Mouse (Mus musculus): ENCODE data around the gene Wt1. TPM values are rescaled to one million over a fixed set of nuclear protein-coding genes. Genes with fewer than 3 reads are reported as not detected.

Wt1 gene
- 36.5 and 41.9 TPM in 2 replicates for polyA plus RNA-seq (2016; fragmentation: Nextera tagmentation; extraction: Ambion mirVana)

- peak within 1 kb of the TSS; percentile 55 for H3K4me3 ChIP-seq
- peaks cover 97% of the 10 kb centered on the region for H3K27me3 ChIP-seq (ENCODE audit: insufficient read depth, poor library complexity, severe bottlenecking)
- WGBS: under 1% methylated on average over 25 of the region's 25 CpGs
- peaks cover 40% of the 10 kb centered on the region for H3K4me1 ChIP-seq
- H3K27ac ChIP-seq: peak within 1 kb of the TSS; percentile 71
- H3K36me3 ChIP-seq: no peaks in the 10 kb centered on the region
- no peak for DNase-seq (ENCODE audit: low spot score)
- no peaks in the 10 kb centered on the region for H3K9me3 ChIP-seq
Observed at GRCm38 (mm10) chr2:105126279-105126678, at the start of gene Wt1. Wt1 (plus strand) TSS chr2:105126529.

- peaks cover 5% of the 10 kb centered on the region; the same call in 1 of the 2 replicates for H3K4me1 ChIP-seq
- no peaks in the 10 kb centered on the region for H3K9me3 ChIP-seq
- H3K4me3 ChIP-seq: no peak overlapping the region
- WGBS: 91% methylated on average over 7 of the region's 7 CpGs
- H3K27me3 ChIP-seq (ENCODE audit: insufficient read depth, poor library complexity, severe bottlenecking): 0 out of 2 replicates have a peak, but pooled peaks cover 4% of the 10 kb centered on the region
- DNase-seq (ENCODE audit: low spot score): no peak
- no peak overlapping the region for H3K27ac ChIP-seq
- no peaks in the 10 kb centered on the region for H3K36me3 ChIP-seq
Observed at GRCm38 (mm10) chr2:105077151-105077550, 49.2 kb upstream of the Wt1 start.

- H3K4me1 ChIP-seq: peaks cover 5% of the 10 kb centered on the region; the same call in 1 of the 2 replicates
- H3K4me3 ChIP-seq: no peak overlapping the region
- 16% methylated on average over 9 of the region's 9 CpGs for WGBS
- H3K27me3 ChIP-seq (ENCODE audit: insufficient read depth, poor library complexity, severe bottlenecking): 0 out of 2 replicates have a peak, but pooled peaks cover 4% of the 10 kb centered on the region
- no peak overlapping the region for H3K27ac ChIP-seq
- no peak for DNase-seq (ENCODE audit: low spot score)
- H3K36me3 ChIP-seq: no peaks in the 10 kb centered on the region
- H3K9me3 ChIP-seq: no peaks in the 10 kb centered on the region
Observed at GRCm38 (mm10) chr2:105082256-105082790, 44.0 kb upstream of the Wt1 start.

- H3K9me3 ChIP-seq: no peaks in the 10 kb centered on the region
- H3K36me3 ChIP-seq: no peaks in the 10 kb centered on the region
- no peak overlapping the region for H3K4me3 ChIP-seq
- 0 out of 2 replicates have a peak, but pooled peaks cover 4% of the 10 kb centered on the region for H3K27me3 ChIP-seq (ENCODE audit: insufficient read depth, poor library complexity, severe bottlenecking)
- no peak overlapping the region for H3K27ac ChIP-seq
- DNase-seq (ENCODE audit: low spot score): no peak
- H3K4me1 ChIP-seq: peaks cover 5% of the 10 kb centered on the region; the same call in 1 of the 2 replicates
- 76% methylated on average over 4 of the region's 4 CpGs for WGBS
Observed at GRCm38 (mm10) chr2:105084035-105084434, 42.3 kb upstream of the Wt1 start.

- WGBS: 91% methylated on average over 3 of the region's 3 CpGs
- Histone ChIP-seq H3K27me3 (ENCODE audit: insufficient read depth, poor library complexity, severe bottlenecking) (0 out of 2 replicates have a peak, but pooled peaks cover 4% of the 10 kb centered on the region), H3K4me1 (peaks cover 5% of the 10 kb centered on the region; the same call in 1 of the 2 replicates)
Observed at GRCm38 (mm10) chr2:105086081-105086480, 40.2 kb upstream of the Wt1 start.

GRCm38 (mm10) chr2:105088005-105088404 is 38.3 kb upstream of the Wt1 start:
- no peaks in the 10 kb centered on the region for H3K27me3 ChIP-seq (ENCODE audit: insufficient read depth, poor library complexity, severe bottlenecking)
- DNase-seq (ENCODE audit: low spot score): no peak
- 47% methylated on average over 3 of the region's 3 CpGs for WGBS
- H3K36me3 ChIP-seq: no peaks in the 10 kb centered on the region
- H3K9me3 ChIP-seq: no peaks in the 10 kb centered on the region
- no peaks in the 10 kb centered on the region; the same call in 1 of the 2 replicates for H3K4me1 ChIP-seq
- no peak overlapping the region for H3K4me3 ChIP-seq
- no peak overlapping the region for H3K27ac ChIP-seq

More at GRCm38 (mm10) chr2:105086081-105086480, 40.2 kb upstream of the Wt1 start:
- Histone ChIP-seq H3K27ac (no peak overlapping the region), H3K9me3 (no peaks in the 10 kb centered on the region), H3K4me3 (no peak overlapping the region), H3K36me3 (no peaks in the 10 kb centered on the region)
- DNase-seq (ENCODE audit: low spot score): no peak

GRCm38 (mm10) chr2:105089083-105089482 is 37.2 kb upstream of the Wt1 start:
- no peaks in the 10 kb centered on the region for H3K36me3 ChIP-seq
- H3K27me3 ChIP-seq (ENCODE audit: insufficient read depth, poor library complexity, severe bottlenecking): no peaks in the 10 kb centered on the region
- no peaks in the 10 kb centered on the region; the same call in 1 of the 2 replicates for H3K4me1 ChIP-seq
- no peak for DNase-seq (ENCODE audit: low spot score)
- 70% methylated on average over 4 of the region's 4 CpGs for WGBS
- H3K4me3 ChIP-seq: no peak overlapping the region
- H3K27ac ChIP-seq: no peak overlapping the region
- no peaks in the 10 kb centered on the region for H3K9me3 ChIP-seq

- Histone ChIP-seq H3K9me3 (no peaks in the 10 kb centered on the region), H3K27me3 (ENCODE audit: insufficient read depth, poor library complexity, severe bottlenecking) (no peaks in the 10 kb centered on the region), H3K4me1 (no peaks in the 10 kb centered on the region; the same call in 1 of the 2 replicates), H3K36me3 (no peaks in the 10 kb centered on the region), H3K27ac (no peak overlapping the region), H3K4me3 (no peak overlapping the region)
- WGBS: 52% methylated on average over 7 of the region's 7 CpGs
- no peak for DNase-seq (ENCODE audit: low spot score)
Observed at GRCm38 (mm10) chr2:105089581-105090508, 36.5 kb upstream of the Wt1 start.

- H3K27ac ChIP-seq: no peak overlapping the region
- no peaks in the 10 kb centered on the region; the same call in 1 of the 2 replicates for H3K4me1 ChIP-seq
- H3K27me3 ChIP-seq (ENCODE audit: insufficient read depth, poor library complexity, severe bottlenecking): no peaks in the 10 kb centered on the region
- DNase-seq (ENCODE audit: low spot score): no peak
- H3K4me3 ChIP-seq: no peak overlapping the region
- no peaks in the 10 kb centered on the region for H3K36me3 ChIP-seq
- WGBS: 68% methylated on average over 5 of the region's 5 CpGs
- H3K9me3 ChIP-seq: no peaks in the 10 kb centered on the region
Observed at GRCm38 (mm10) chr2:105090991-105091390, 35.3 kb upstream of the Wt1 start.

GRCm38 (mm10) chr2:105091718-105092117 is 34.6 kb upstream of the Wt1 start, which contains the start of gene Gm11060:
Gm11060 (plus strand) TSS chr2:105092018.
- Histone ChIP-seq H3K4me1 (no peaks in the 10 kb centered on the region; the same call in 1 of the 2 replicates), H3K27me3 (ENCODE audit: insufficient read depth, poor library complexity, severe bottlenecking) (no peaks in the 10 kb centered on the region), H3K9me3 (no peaks in the 10 kb centered on the region), H3K36me3 (no peaks in the 10 kb centered on the region), H3K4me3 (no peak within 1 kb of the TSS), H3K27ac (no peak within 1 kb of the TSS)
- no peak for DNase-seq (ENCODE audit: low spot score)
- 80% methylated on average over 2 of the region's 2 CpGs for WGBS

GRCm38 (mm10) chr2:105097294-105097953 is 28.9 kb upstream of the Wt1 start:
- Histone ChIP-seq H3K9me3 (no peaks in the 10 kb centered on the region), H3K4me3 (no peak overlapping the region), H3K4me1 (0 out of 2 replicates have a peak, but pooled peaks cover 4% of the 10 kb centered on the region), H3K27ac (no peak overlapping the region), H3K27me3 (ENCODE audit: insufficient read depth, poor library complexity, severe bottlenecking) (no peaks in the 10 kb centered on the region), H3K36me3 (no peaks in the 10 kb centered on the region)
- WGBS: 90% methylated on average over 22 of the region's 22 CpGs
- no peak for DNase-seq (ENCODE audit: low spot score)

- Histone ChIP-seq H3K27me3 (ENCODE audit: insufficient read depth, poor library complexity, severe bottlenecking) (no peaks in the 10 kb centered on the region), H3K9me3 (no peaks in the 10 kb centered on the region), H3K36me3 (no peaks in the 10 kb centered on the region), H3K27ac (no peak overlapping the region), H3K4me1 (0 out of 2 replicates have a peak, but pooled peaks cover 4% of the 10 kb centered on the region), H3K4me3 (no peak overlapping the region)
- DNase-seq (ENCODE audit: low spot score): no peak
- 80% methylated on average over 7 of the region's 7 CpGs for WGBS
Observed at GRCm38 (mm10) chr2:105099410-105099809, 26.9 kb upstream of the Wt1 start.

Data from heart, embryonic 10.5 days (tissue).